Mouse (Mus musculus): ENCODE results near the gene Tec.

- TF ChIP-seq GATA1 (IDR thresholded peaks at IDR 0.05; ENCODE audit: low read length) (no peak), TAL1 (IDR thresholded peaks at IDR 0.05; ENCODE audit: low read length) (no peak)
These were observed 113.2 kb downstream of the Tec start for GRCm38 (mm10) chr5:72755035-72755434.

All from erythroblast, embryonic 14.5 days (primary cell).